Mouse (Mus musculus) thymus, postnatal 36 days (tissue): ENCODE measurements around the gene Xirp1.

ENCODE experiments used
- DNase-seq, 2 experiments: peaks; one replicate each; pipeline ENCODE4 v3.0.0; 2022; ENCODE audit warnings: mixed read lengths in 2 of 2

The Xirp1 gene

GRCm38 (mm10) chr9:120023086-120023811 lies at the start of gene Xirp1:
Gene Xirp1, minus strand, starts transcription at chr9:120023598.
- no peak for DNase-seq

- peak; percentile 61 to 71 for DNase-seq
Observed at GRCm38 (mm10) chr9:120073169-120073568, 49.8 kb upstream of the Xirp1 start.

GRCm38 (mm10) chr9:120071251-120071650 lies 47.9 kb upstream of the Xirp1 start:
- DNase-seq: no peak

- no peak for DNase-seq
Observed at GRCm38 (mm10) chr9:120069779-120070178, 46.4 kb upstream of the Xirp1 start, which contains the start of gene Cx3cr1. Gene Cx3cr1, minus strand, starts transcription at chr9:120069879.

- no peak for DNase-seq
Observed at GRCm38 (mm10) chr9:120068047-120068446, 44.6 kb upstream of the Xirp1 start.

GRCm38 (mm10) chr9:120067609-120068008 lies 44.2 kb upstream of the Xirp1 start:
- no peak for DNase-seq

GRCm38 (mm10) chr9:120064317-120064716 lies 40.9 kb upstream of the Xirp1 start:
- DNase-seq: no peak

GRCm38 (mm10) chr9:120058730-120059129 lies 35.3 kb upstream of the Xirp1 start:
- no peak for DNase-seq

GRCm38 (mm10) chr9:120056201-120056600 lies 32.8 kb upstream of the Xirp1 start:
- no peak for DNase-seq

- DNase-seq: peak; percentile 38 to 58
Observed at GRCm38 (mm10) chr9:120054545-120055277, 31.3 kb upstream of the Xirp1 start.

- no peak for DNase-seq
Observed at GRCm38 (mm10) chr9:120049407-120049806, 26.0 kb upstream of the Xirp1 start.

- DNase-seq: no peak
Observed at GRCm38 (mm10) chr9:120048495-120048894, 25.1 kb upstream of the Xirp1 start.

- DNase-seq: no peak
Observed at GRCm38 (mm10) chr9:120043115-120043514, 19.7 kb upstream of the Xirp1 start.

GRCm38 (mm10) chr9:120037414-120037813 lies 14.0 kb upstream of the Xirp1 start:
- no peak for DNase-seq

GRCm38 (mm10) chr9:120034375-120034774 lies 11.0 kb upstream of the Xirp1 start:
- DNase-seq: no peak

- no peak for DNase-seq
Observed at GRCm38 (mm10) chr9:120032710-120033109, 9.3 kb upstream of the Xirp1 start.

- peak; percentile 63 to 70 for DNase-seq
Observed at GRCm38 (mm10) chr9:120030421-120030820, 7.0 kb upstream of the Xirp1 start.

GRCm38 (mm10) chr9:120029880-120030279 lies 6.5 kb upstream of the Xirp1 start:
- DNase-seq: no peak

- peak; percentile 25 to 32 for DNase-seq
Observed at GRCm38 (mm10) chr9:120027401-120028151, 4.2 kb upstream of the Xirp1 start.

GRCm38 (mm10) chr9:120024625-120025024 lies 1.2 kb upstream of the Xirp1 start:
- DNase-seq: no peak

GRCm38 (mm10) chr9:120024171-120024570 lies 773 bp upstream of the Xirp1 start:
- DNase-seq: no peak

- DNase-seq: no peak
Observed at GRCm38 (mm10) chr9:120021164-120021563, 2.2 kb downstream of the Xirp1 start.

GRCm38 (mm10) chr9:120020285-120020890 lies 3.0 kb downstream of the Xirp1 start:
- DNase-seq: peak; percentile 58 to 71
